Mouse (Mus musculus) intestine, embryonic 15.5 days (tissue): Measurements from ENCODE around the gene Stk39. TPM values are rescaled to one million over a fixed set of nuclear protein-coding genes. Genes with fewer than 3 reads are reported as not detected.

ENCODE experiments used
- ATAC-seq: fragments of 200-750 bp; cut with Nextera tagmentation; 2 replicates; pipeline ENCODE4 v1.8.0; 2017; ENCODE audit warnings: moderate TSS enrichment, moderate library complexity
- H3K27ac ChIP-seq: fragments of 300-500 bp; sonication (generic); 2 replicates; pipeline ENCODE4 v1.5.1; 2015; ENCODE audit warnings: mild to moderate bottlenecking, inconsistent platforms
- H3K27me3 ChIP-seq: fragments of 300-500 bp; sonication (generic); replicated peaks from 2 replicates; pipeline ENCODE4 v1.6.1; 2015; ENCODE audit warnings: inconsistent platforms
- H3K36me3 ChIP-seq: fragments of 300-500 bp; sonication (generic); 2 replicates; pipeline ENCODE4 v1.6.1; 2015; ENCODE audit warnings: inconsistent platforms
- H3K4me1 ChIP-seq: fragments of 300-500 bp; sonication (generic); replicated peaks from 2 replicates; pipeline ENCODE4 v1.6.1; 2015; ENCODE audit warnings: inconsistent platforms
- H3K4me2 ChIP-seq: fragments of 300-500 bp; sonication (generic); replicated peaks from 2 replicates; pipeline ENCODE4 v1.6.1; 2015; ENCODE audit warnings: mild to moderate bottlenecking, inconsistent platforms
- H3K4me3 ChIP-seq: fragments of 300-500 bp; sonication (generic); replicated peaks from 2 replicates; pipeline ENCODE4 v1.5.1; 2015; ENCODE audit warnings: inconsistent platforms
- H3K9ac ChIP-seq: fragments of 300-500 bp; sonication (generic); 2 replicates; pipeline ENCODE4 v1.6.1; 2015; ENCODE audit warnings: inconsistent platforms
- H3K9me3 ChIP-seq: fragments of 300-500 bp; sonication (generic); 2 replicates; pipeline ENCODE4 v1.6.1; 2016; ENCODE audit warnings: inconsistent platforms
- WGBS: fragments of 180-500 bp; shearing (Covaris S2); methylation state at CpG from one replicate; pipeline ENCODE4 v1.1.7; 2015; 5-methylcytosine and 5-hydroxymethylcytosine counted together
- polyA plus RNA-seq: library from polyadenylated mRNA; unstranded; fragments of >200 nt; fragmentation: Nextera tagmentation; extraction: Ambion mirVana; gene quantifications from 2 replicates; pipeline ENCODE4 v1.2.1, GENCODE M21; 2015

Gene Stk39
- polyA plus RNA-seq, 1 experiment from 2014 or later: 14.5 TPM

GRCm38 (mm10) chr2:68386313-68386863 is 85.7 kb downstream of the Stk39 start:
- no peaks in the 10 kb centered on the region for H3K36me3 ChIP-seq
- H3K4me2 ChIP-seq: no peak overlapping the region
- no peaks in the 10 kb centered on the region for H3K27me3 ChIP-seq
- 78% methylated on average over 10 of the region's 10 CpGs for WGBS
- peaks cover 9% of the 10 kb centered on the region; the same call in 1 of the 2 replicates for H3K4me1 ChIP-seq
- peak overlapping the region; percentile 28; the same call in 1 of the 2 replicates for H3K27ac ChIP-seq
- H3K9ac ChIP-seq: no peak overlapping the region
- no peaks in the 10 kb centered on the region for H3K9me3 ChIP-seq
- H3K4me3 ChIP-seq: no peak overlapping the region
- ATAC-seq: no peak

GRCm38 (mm10) chr2:68385654-68386312 is 86.3 kb downstream of the Stk39 start:
- WGBS: 63% methylated on average over 9 of the region's 9 CpGs
- H3K27me3 ChIP-seq: no peaks in the 10 kb centered on the region
- peaks cover 11% of the 10 kb centered on the region; the same call in 1 of the 2 replicates for H3K4me1 ChIP-seq
- H3K4me3 ChIP-seq: no peak overlapping the region
- peak overlapping the region; percentile 56; the same call in 1 of the 2 replicates for H3K27ac ChIP-seq
- no peak overlapping the region for H3K9ac ChIP-seq
- no peak overlapping the region for H3K4me2 ChIP-seq
- ATAC-seq: peak; percentile 59
- no peaks in the 10 kb centered on the region for H3K36me3 ChIP-seq
- no peaks in the 10 kb centered on the region for H3K9me3 ChIP-seq

- Histone ChIP-seq H3K36me3 (no peaks in the 10 kb centered on the region), H3K27ac (no peak overlapping the region), H3K9me3 (no peaks in the 10 kb centered on the region), H3K27me3 (no peaks in the 10 kb centered on the region), H3K4me3 (no peak overlapping the region), H3K9ac (no peak overlapping the region), H3K4me2 (no peak overlapping the region), H3K4me1 (peaks cover 11% of the 10 kb centered on the region; the same call in 1 of the 2 replicates)
- 90% methylated on average over 4 of the region's 4 CpGs for WGBS
- no peak for ATAC-seq
Measured at GRCm38 (mm10) chr2:68383964-68384363, 88.1 kb downstream of the Stk39 start.

- Histone ChIP-seq H3K27me3 (no peaks in the 10 kb centered on the region), H3K4me2 (no peak overlapping the region), H3K36me3 (no peaks in the 10 kb centered on the region), H3K4me1 (peaks cover 11% of the 10 kb centered on the region; the same call in 1 of the 2 replicates), H3K4me3 (no peak overlapping the region), H3K9ac (no peak overlapping the region), H3K27ac (peak overlapping the region; percentile 54), H3K9me3 (no peaks in the 10 kb centered on the region)
- peak; percentile 60 for ATAC-seq
- 57% methylated on average over 11 of the region's 11 CpGs for WGBS
Measured at GRCm38 (mm10) chr2:68382394-68383059, 89.5 kb downstream of the Stk39 start.

GRCm38 (mm10) chr2:68381881-68382280 is 90.2 kb downstream of the Stk39 start:
- H3K27me3 ChIP-seq: no peaks in the 10 kb centered on the region
- H3K27ac ChIP-seq: peak overlapping the region; percentile 54
- 72% methylated on average over 4 of the region's 4 CpGs for WGBS
- 0 out of 2 replicates have a peak, but pooled peaks have one; percentile 14 for ATAC-seq
- H3K36me3 ChIP-seq: no peaks in the 10 kb centered on the region
- H3K4me3 ChIP-seq: no peak overlapping the region
- no peak overlapping the region for H3K4me2 ChIP-seq
- H3K4me1 ChIP-seq: peaks cover 12% of the 10 kb centered on the region; the same call in 1 of the 2 replicates
- no peak overlapping the region for H3K9ac ChIP-seq
- no peaks in the 10 kb centered on the region for H3K9me3 ChIP-seq

- ATAC-seq: no peak
- no peaks in the 10 kb centered on the region for H3K27me3 ChIP-seq
- no peak overlapping the region for H3K4me2 ChIP-seq
- H3K27ac ChIP-seq: no peak overlapping the region
- 38% methylated on average over 6 of the region's 6 CpGs for WGBS
- H3K9ac ChIP-seq: no peak overlapping the region
- no peak overlapping the region for H3K4me3 ChIP-seq
- H3K9me3 ChIP-seq: no peaks in the 10 kb centered on the region
- H3K36me3 ChIP-seq: no peaks in the 10 kb centered on the region
- peaks cover 16% of the 10 kb centered on the region; the same call in 1 of the 2 replicates for H3K4me1 ChIP-seq
Measured at GRCm38 (mm10) chr2:68381205-68381604, 90.9 kb downstream of the Stk39 start.

- H3K9me3 ChIP-seq: no peaks in the 10 kb centered on the region
- no peak for ATAC-seq
- H3K36me3 ChIP-seq: no peaks in the 10 kb centered on the region
- H3K27me3 ChIP-seq: no peaks in the 10 kb centered on the region
- peaks cover 11% of the 10 kb centered on the region; the same call in 1 of the 2 replicates for H3K4me1 ChIP-seq
- H3K27ac ChIP-seq: no peak overlapping the region
- no peak overlapping the region for H3K4me2 ChIP-seq
- H3K4me3 ChIP-seq: no peak overlapping the region
- WGBS: 46% methylated on average over 11 of the region's 11 CpGs
- no peak overlapping the region for H3K9ac ChIP-seq
Measured at GRCm38 (mm10) chr2:68379631-68380030, 92.4 kb downstream of the Stk39 start.

- H3K4me1 ChIP-seq: peaks cover 11% of the 10 kb centered on the region; the same call in 1 of the 2 replicates
- no peak overlapping the region for H3K27ac ChIP-seq
- ATAC-seq: no peak
- 94% methylated on average over 8 of the region's 8 CpGs for WGBS
- no peak overlapping the region for H3K4me3 ChIP-seq
- no peaks in the 10 kb centered on the region for H3K27me3 ChIP-seq
- H3K9me3 ChIP-seq: no peaks in the 10 kb centered on the region
- no peak overlapping the region for H3K4me2 ChIP-seq
- no peak overlapping the region for H3K9ac ChIP-seq
- H3K36me3 ChIP-seq: no peaks in the 10 kb centered on the region
Measured at GRCm38 (mm10) chr2:68378319-68378718, 93.7 kb downstream of the Stk39 start.

- Histone ChIP-seq H3K36me3 (no peaks in the 10 kb centered on the region), H3K4me2 (no peak overlapping the region), H3K27ac (no peak overlapping the region), H3K27me3 (no peaks in the 10 kb centered on the region), H3K4me1 (0 out of 2 replicates have a peak, but pooled peaks cover 7% of the 10 kb centered on the region), H3K9ac (no peak overlapping the region), H3K4me3 (no peak overlapping the region), H3K9me3 (no peaks in the 10 kb centered on the region)
- 81% methylated on average over 6 of the region's 6 CpGs for WGBS
- ATAC-seq: no peak
Measured at GRCm38 (mm10) chr2:68377251-68377681, 94.8 kb downstream of the Stk39 start.

- H3K27ac ChIP-seq: no peak overlapping the region
- no peak overlapping the region for H3K9ac ChIP-seq
- no peak for ATAC-seq
Measured at GRCm38 (mm10) chr2:68376660-68377059, 95.4 kb downstream of the Stk39 start.

GRCm38 (mm10) chr2:68374202-68374601 is 97.9 kb downstream of the Stk39 start:
- H3K9me3 ChIP-seq: no peaks in the 10 kb centered on the region
- 86% methylated on average over 7 of the region's 7 CpGs for WGBS
- H3K27ac ChIP-seq: no peak overlapping the region
- H3K4me2 ChIP-seq: no peak overlapping the region
- no peaks in the 10 kb centered on the region for H3K27me3 ChIP-seq
- H3K4me3 ChIP-seq: no peak overlapping the region
- no peak for ATAC-seq
- no peaks in the 10 kb centered on the region for H3K36me3 ChIP-seq
- H3K9ac ChIP-seq: no peak overlapping the region
- H3K4me1 ChIP-seq: 0 out of 2 replicates have a peak, but pooled peaks cover 5% of the 10 kb centered on the region

More at GRCm38 (mm10) chr2:68376660-68377059, 95.4 kb downstream of the Stk39 start:
- Histone ChIP-seq H3K27me3 (no peaks in the 10 kb centered on the region), H3K36me3 (no peaks in the 10 kb centered on the region), H3K4me1 (0 out of 2 replicates have a peak, but pooled peaks cover 7% of the 10 kb centered on the region), H3K4me2 (no peak overlapping the region), H3K9me3 (no peaks in the 10 kb centered on the region), H3K4me3 (no peak overlapping the region)
- WGBS: 60% methylated on average over 12 of the region's 12 CpGs

- Histone ChIP-seq H3K4me3 (no peak overlapping the region), H3K4me2 (no peak overlapping the region), H3K4me1 (0 out of 2 replicates have a peak, but pooled peaks cover 5% of the 10 kb centered on the region), H3K36me3 (no peaks in the 10 kb centered on the region), H3K9me3 (no peaks in the 10 kb centered on the region), H3K27ac (no peak overlapping the region), H3K27me3 (no peaks in the 10 kb centered on the region), H3K9ac (no peak overlapping the region)
- 61% methylated on average over 6 of the region's 6 CpGs for WGBS
- ATAC-seq: no peak
Measured at GRCm38 (mm10) chr2:68371912-68372311, 100.2 kb downstream of the Stk39 start.
